Mouse (Mus musculus) neural tube, embryonic 12.5 days (tissue): ENCODE results near the gene Acox3. TPM values are rescaled to one million over a fixed set of nuclear protein-coding genes. Genes with fewer than 3 reads are reported as not detected.

Experiments
- ATAC-seq: fragments of 200-750 bp; cut with Nextera tagmentation; 2 replicates; pipeline ENCODE4 v1.8.0; 2017; ENCODE audit warnings: low read depth, mild to moderate bottlenecking, moderate TSS enrichment, moderate library complexity; ENCODE audit not compliant: low FRiP score
- H3K27ac ChIP-seq: fragments of 300-500 bp; sonication (generic); 2 replicates; pipeline ENCODE4 v1.5.1; 2016
- H3K27me3 ChIP-seq: fragments of 300-500 bp; sonication (generic); replicated peaks from 2 replicates; pipeline ENCODE4 v1.6.1; 2016; ENCODE audit warnings: mild to moderate bottlenecking
- H3K36me3 ChIP-seq: fragments of 300-500 bp; sonication (generic); 2 replicates; pipeline ENCODE4 v1.6.1; 2016; ENCODE audit warnings: mild to moderate bottlenecking
- H3K4me1 ChIP-seq: fragments of 300-500 bp; sonication (generic); 2 replicates; pipeline ENCODE4 v1.6.1; 2016
- H3K4me2 ChIP-seq: fragments of 300-500 bp; sonication (generic); replicated peaks from 2 replicates; pipeline ENCODE4 v1.6.1; 2016; ENCODE audit warnings: mild to moderate bottlenecking
- H3K4me3 ChIP-seq: fragments of 300-500 bp; sonication (generic); 2 replicates; pipeline ENCODE4 v1.5.1; 2016
- H3K9ac ChIP-seq: fragments of 300-500 bp; sonication (generic); 2 replicates; pipeline ENCODE4 v1.6.1; 2016; ENCODE audit warnings: mild to moderate bottlenecking
- H3K9me3 ChIP-seq: fragments of 300-500 bp; sonication (generic); 2 replicates; pipeline ENCODE4 v1.6.1; 2016; ENCODE audit warnings: mild to moderate bottlenecking
- WGBS: fragments of 180-500 bp; shearing (Covaris S2); methylation state at CpG from one replicate; pipeline ENCODE4 v1.1.7; 2016; 5-methylcytosine and 5-hydroxymethylcytosine counted together
- polyA plus RNA-seq: library from polyadenylated mRNA; unstranded; fragments of >200 nt; fragmentation: Nextera tagmentation; extraction: Ambion mirVana; gene quantifications from 2 replicates; pipeline ENCODE4 v1.2.1, GENCODE M21; 2016

Gene Acox3
- polyA plus RNA-seq, 1 experiment from 2014 or later: 18.4 TPM

DNA sequence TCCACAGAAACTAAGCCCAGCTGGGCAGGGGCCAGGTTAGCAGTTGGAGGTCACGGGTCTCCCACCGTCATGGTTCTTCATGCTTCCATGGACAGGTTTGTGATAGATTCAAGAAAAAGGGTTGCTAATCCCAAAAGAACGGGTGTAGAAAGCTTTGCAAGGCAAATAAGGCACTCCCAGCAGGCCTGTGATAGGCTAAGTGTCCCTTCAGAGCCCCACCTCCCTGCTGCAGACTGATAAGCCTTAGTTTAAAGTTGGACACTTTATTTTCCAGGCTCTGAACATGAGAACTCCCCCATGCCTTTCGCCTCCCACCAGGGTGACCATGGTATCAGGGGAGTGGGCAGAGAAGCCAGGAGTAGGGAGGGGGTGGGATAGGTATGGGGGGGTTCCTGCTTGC, 61.2 kb downstream of the Acox3 start:
- H3K4me2 ChIP-seq: no peak overlapping the region
- H3K4me3 ChIP-seq: no peak overlapping the region
- no peaks in the 10 kb centered on the region for H3K27me3 ChIP-seq
- no peak for ATAC-seq
- no peaks in the 10 kb centered on the region for H3K36me3 ChIP-seq
- H3K4me1 ChIP-seq: no peaks in the 10 kb centered on the region
- 72% methylated on average over 4 of the region's 4 CpGs for WGBS
- H3K9ac ChIP-seq: no peak overlapping the region
- no peaks in the 10 kb centered on the region for H3K9me3 ChIP-seq
- H3K27ac ChIP-seq: no peak overlapping the region

- no peak for ATAC-seq
- no peak overlapping the region for H3K4me3 ChIP-seq
- H3K36me3 ChIP-seq: no peaks in the 10 kb centered on the region
- no peak overlapping the region for H3K27ac ChIP-seq
- WGBS: 83% methylated on average over 6 of the region's 6 CpGs
- H3K4me1 ChIP-seq: no peaks in the 10 kb centered on the region
- no peak overlapping the region for H3K4me2 ChIP-seq
- no peaks in the 10 kb centered on the region for H3K9me3 ChIP-seq
- H3K9ac ChIP-seq: no peak overlapping the region
- H3K27me3 ChIP-seq: no peaks in the 10 kb centered on the region
Observed at GRCm38 (mm10) chr5:35645938-35646493, 63.2 kb downstream of the Acox3 start.

DNA sequence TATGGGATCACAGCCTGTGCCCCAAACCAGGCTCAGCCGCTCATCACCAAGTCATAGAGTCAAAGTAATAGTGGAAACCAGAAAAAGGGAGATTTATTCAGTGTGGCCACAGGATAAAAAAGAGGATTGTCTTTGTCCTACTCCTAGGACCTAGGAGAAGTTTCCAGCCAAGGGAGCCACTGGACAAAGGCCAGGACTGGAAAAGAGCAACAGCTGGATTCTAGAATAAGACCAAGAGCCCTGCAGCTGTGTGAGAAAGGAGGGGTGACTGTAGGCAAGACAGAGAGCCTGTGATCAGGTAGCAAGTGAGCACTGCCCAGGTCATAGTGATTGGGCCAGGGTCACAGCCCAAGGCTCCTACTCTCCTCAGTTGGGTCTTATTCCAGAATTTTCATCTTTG, 64.1 kb downstream of the Acox3 start:
- Histone ChIP-seq H3K4me1 (no peaks in the 10 kb centered on the region), H3K9me3 (no peaks in the 10 kb centered on the region), H3K4me3 (no peak overlapping the region), H3K27me3 (no peaks in the 10 kb centered on the region), H3K4me2 (no peak overlapping the region), H3K27ac (no peak overlapping the region), H3K36me3 (no peaks in the 10 kb centered on the region), H3K9ac (no peak overlapping the region)
- 97% methylated on average over 1 of the region's 1 CpGs for WGBS
- no peak for ATAC-seq

DNA sequence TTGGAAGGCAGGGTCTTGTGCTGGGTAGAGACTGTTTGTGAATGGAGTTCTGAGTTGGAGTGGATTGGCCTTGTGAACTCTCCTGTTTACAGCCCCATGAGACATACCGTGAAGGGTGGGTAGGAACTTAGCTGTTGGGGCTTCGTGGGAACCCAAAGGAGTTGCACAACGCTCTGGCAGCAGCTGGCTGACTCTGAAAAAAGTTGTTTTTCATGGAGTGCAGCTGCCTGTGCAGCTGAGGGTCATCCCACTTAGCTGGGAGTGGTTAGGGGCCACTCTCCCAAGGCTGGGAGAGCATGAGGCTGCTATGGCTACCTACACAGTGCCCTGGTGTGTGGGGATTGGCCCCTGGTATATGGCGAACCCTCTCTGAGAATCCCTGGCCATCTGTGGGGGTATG, 64.7 kb downstream of the Acox3 start:
- H3K27me3 ChIP-seq: no peaks in the 10 kb centered on the region
- ATAC-seq: no peak

DNA sequence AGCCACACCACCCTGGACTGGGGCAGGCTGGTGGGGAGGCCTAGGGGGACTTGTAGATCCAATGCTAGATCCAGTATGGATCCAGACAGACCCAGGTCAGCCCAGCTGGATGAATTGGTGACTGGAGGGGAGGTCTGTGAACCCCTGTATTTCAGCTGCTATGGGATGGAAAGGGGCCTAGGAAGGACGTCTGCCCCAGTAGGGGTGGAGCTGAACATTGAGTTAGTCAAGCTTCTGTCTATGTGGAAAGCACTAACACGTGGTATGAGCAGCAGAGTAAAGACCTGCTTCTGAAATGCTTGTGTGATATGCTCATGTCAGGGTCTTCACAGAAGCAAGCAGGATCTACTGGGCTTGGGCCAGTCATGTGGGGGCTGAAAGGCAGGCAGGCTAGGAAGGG, 65.4 kb downstream of the Acox3 start:
- Histone ChIP-seq H3K4me1 (no peaks in the 10 kb centered on the region), H3K4me2 (no peak overlapping the region), H3K9ac (no peak overlapping the region), H3K36me3 (no peaks in the 10 kb centered on the region), H3K4me3 (no peak overlapping the region), H3K27ac (no peak overlapping the region), H3K9me3 (no peaks in the 10 kb centered on the region), H3K27me3 (no peaks in the 10 kb centered on the region)
- no peak for ATAC-seq
- 62% methylated on average over 2 of the region's 2 CpGs for WGBS

More for the DNA sequence above, 64.7 kb downstream of the Acox3 start:
- Histone ChIP-seq H3K4me1 (no peaks in the 10 kb centered on the region), H3K9ac (no peak overlapping the region), H3K4me2 (no peak overlapping the region), H3K36me3 (no peaks in the 10 kb centered on the region), H3K27ac (no peak overlapping the region), H3K4me3 (no peak overlapping the region), H3K9me3 (no peaks in the 10 kb centered on the region)
- 74% methylated on average over 4 of the region's 4 CpGs for WGBS

GRCm38 (mm10) chr5:35652319-35652718, 69.5 kb downstream of the Acox3 start:
- H3K9me3 ChIP-seq: no peaks in the 10 kb centered on the region
- WGBS: 76% methylated on average over 3 of the region's 3 CpGs
- no peak overlapping the region for H3K4me3 ChIP-seq
- H3K9ac ChIP-seq: no peak overlapping the region
- H3K27ac ChIP-seq: no peak overlapping the region
- no peaks in the 10 kb centered on the region for H3K4me1 ChIP-seq
- H3K27me3 ChIP-seq: no peaks in the 10 kb centered on the region
- no peak for ATAC-seq
- H3K4me2 ChIP-seq: no peak overlapping the region
- H3K36me3 ChIP-seq: no peaks in the 10 kb centered on the region

DNA sequence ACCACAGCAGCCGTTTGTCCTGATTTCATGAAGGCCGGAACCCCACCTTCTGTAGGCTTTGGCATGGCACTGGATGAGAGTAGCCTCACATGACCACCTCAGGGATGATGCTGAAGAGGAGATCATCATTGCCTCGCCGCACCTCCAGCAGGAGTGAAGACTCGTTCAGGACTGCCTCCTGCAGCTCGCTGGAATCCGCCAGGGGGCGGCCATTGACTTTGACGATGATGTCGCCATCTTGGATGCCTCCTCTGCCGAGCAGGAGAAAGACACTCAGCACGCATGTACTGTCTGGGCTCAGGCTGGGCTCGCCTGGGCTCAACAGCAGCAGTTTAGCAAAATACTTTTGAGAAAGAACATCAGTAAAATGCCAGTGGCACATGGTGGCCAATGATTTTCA, 70.0 kb downstream of the Acox3 start:
- no peak for ATAC-seq
- H3K36me3 ChIP-seq: no peaks in the 10 kb centered on the region
- H3K27ac ChIP-seq: no peak overlapping the region
- H3K4me1 ChIP-seq: no peaks in the 10 kb centered on the region
- H3K4me3 ChIP-seq: no peak overlapping the region
- no peaks in the 10 kb centered on the region for H3K27me3 ChIP-seq
- no peak overlapping the region for H3K9ac ChIP-seq
- 85% methylated on average over 13 of the region's 13 CpGs for WGBS
- no peak overlapping the region for H3K4me2 ChIP-seq
- H3K9me3 ChIP-seq: no peaks in the 10 kb centered on the region

GRCm38 (mm10) chr5:35653743-35654395, 71.0 kb downstream of the Acox3 start:
- no peaks in the 10 kb centered on the region for H3K36me3 ChIP-seq
- H3K27ac ChIP-seq: no peak overlapping the region
- no peak for ATAC-seq
- H3K9ac ChIP-seq: no peak overlapping the region
- no peaks in the 10 kb centered on the region for H3K4me1 ChIP-seq
- WGBS: 83% methylated on average over 9 of the region's 9 CpGs
- H3K27me3 ChIP-seq: no peaks in the 10 kb centered on the region
- no peaks in the 10 kb centered on the region for H3K9me3 ChIP-seq
- H3K4me2 ChIP-seq: no peak overlapping the region
- H3K4me3 ChIP-seq: no peak overlapping the region

- Histone ChIP-seq H3K4me1 (no peaks in the 10 kb centered on the region), H3K9ac (no peak overlapping the region), H3K27me3 (no peaks in the 10 kb centered on the region), H3K4me2 (no peak overlapping the region), H3K9me3 (no peaks in the 10 kb centered on the region), H3K4me3 (no peak overlapping the region), H3K27ac (no peak overlapping the region), H3K36me3 (no peaks in the 10 kb centered on the region)
- no peak for ATAC-seq
- WGBS: 89% methylated on average over 10 of the region's 10 CpGs
Observed at GRCm38 (mm10) chr5:35655753-35656485, 73.1 kb downstream of the Acox3 start.

GRCm38 (mm10) chr5:35659503-35659902, 76.7 kb downstream of the Acox3 start:
- 68% methylated on average over 3 of the region's 3 CpGs for WGBS

GRCm38 (mm10) chr5:35661210-35661609, 78.4 kb downstream of the Acox3 start:
- Histone ChIP-seq H3K36me3 (no peaks in the 10 kb centered on the region), H3K4me3 (no peak overlapping the region), H3K27me3 (no peaks in the 10 kb centered on the region), H3K4me2 (no peak overlapping the region), H3K4me1 (no peaks in the 10 kb centered on the region), H3K9ac (no peak overlapping the region), H3K9me3 (no peaks in the 10 kb centered on the region), H3K27ac (no peak overlapping the region)
- 77% methylated on average over 6 of the region's 6 CpGs for WGBS
- ATAC-seq: no peak

More at GRCm38 (mm10) chr5:35659503-35659902, 76.7 kb downstream of the Acox3 start:
- H3K4me3 ChIP-seq: no peak overlapping the region
- H3K4me2 ChIP-seq: no peak overlapping the region
- H3K36me3 ChIP-seq: no peaks in the 10 kb centered on the region
- ATAC-seq: no peak
- no peaks in the 10 kb centered on the region for H3K9me3 ChIP-seq
- no peaks in the 10 kb centered on the region for H3K27me3 ChIP-seq
- H3K4me1 ChIP-seq: no peaks in the 10 kb centered on the region
- no peak overlapping the region for H3K9ac ChIP-seq
- no peak overlapping the region for H3K27ac ChIP-seq

- no peaks in the 10 kb centered on the region for H3K27me3 ChIP-seq
- no peaks in the 10 kb centered on the region for H3K4me1 ChIP-seq
- H3K9ac ChIP-seq: no peak overlapping the region
- ATAC-seq: no peak
- no peak overlapping the region for H3K4me2 ChIP-seq
- no peak overlapping the region for H3K4me3 ChIP-seq
- H3K36me3 ChIP-seq: no peaks in the 10 kb centered on the region
- WGBS: 86% methylated on average over 9 of the region's 9 CpGs
- H3K27ac ChIP-seq: no peak overlapping the region
- H3K9me3 ChIP-seq: no peaks in the 10 kb centered on the region
Observed at GRCm38 (mm10) chr5:35662021-35662545, 79.2 kb downstream of the Acox3 start.
